Mouse (Mus musculus): ENCODE measurements around the gene Cdrt4.

GRCm38 (mm10) chr11:62986578-62986977 is 35.6 kb downstream of the Cdrt4 start:
- TF ChIP-seq POLR2A (IDR thresholded peaks at IDR 0.05; ENCODE audit: extremely low read depth, insufficient read depth, low read length) (no peak), CTCF (IDR thresholded peaks at IDR 0.05; ENCODE audit: low read depth, low read length) (no peak)
